Mouse (Mus musculus): ENCODE results near the gene Cbx5. TPM values are rescaled to one million over a fixed set of nuclear protein-coding genes. Genes with fewer than 3 reads are reported as not detected.

The Cbx5 gene
- total RNA-seq, 1 experiment = 226 TPM

DNA sequence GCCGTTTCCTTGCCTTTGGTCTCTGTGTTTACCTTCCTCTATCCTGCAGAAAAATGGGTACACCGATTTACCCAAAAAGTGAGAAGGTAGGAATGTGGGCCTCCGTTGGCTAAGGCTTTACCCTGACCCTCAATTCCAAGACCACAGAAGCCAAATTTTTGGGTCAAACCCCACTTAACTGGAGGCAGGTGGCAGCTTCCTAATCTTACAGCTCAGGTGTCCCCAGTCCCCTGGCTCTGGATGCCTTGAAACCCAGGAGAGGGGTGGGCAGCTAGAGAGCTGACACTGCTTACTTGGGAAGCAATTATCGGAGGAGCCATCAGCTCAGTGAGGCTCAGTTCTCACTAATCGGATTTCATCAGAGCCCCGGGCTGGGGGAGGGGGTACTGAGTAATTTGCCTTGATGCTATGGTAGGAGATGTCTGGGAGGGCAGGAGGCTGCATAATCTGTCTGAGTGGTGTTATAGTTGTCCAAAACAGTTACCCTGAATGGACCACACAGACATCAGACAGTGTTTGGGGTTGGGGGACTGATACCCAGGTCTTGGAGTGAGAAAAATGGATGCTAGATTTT is 72.5 kb downstream of the Cbx5 start, which contains the start of gene Smug1:
Smug1 (minus strand) TSS at position 51 of the 574 bp plus-strand sequence.
- H3K4me3 ChIP-seq (ENCODE audit: insufficient read depth in 1 of 2, low read depth in 1 of 2, low read length in 2 of 2, poor library complexity in 1 of 2, severe bottlenecking in 1 of 2) = no peak within 1 kb of the TSS
- H3K9me3 ChIP-seq (ENCODE audit: control insufficient read depth, insufficient read depth, low read depth, low read length) = no peaks in the 10 kb centered on the region
- H3K4me1 ChIP-seq (ENCODE audit: control insufficient read depth in 2 of 2, insufficient read depth in 2 of 2, low read length in 2 of 2, poor library complexity in 1 of 2) = peaks cover 3 to 32% of the 10 kb centered on the region in 2 experiments; a peak in 3 of 4 replicates
- in situ Hi-C loops (cut with MboI; ENCODE audit: low sequenced_read_pairs in 2 of 2, unreplicated experiment in 2 of 2) = no loop called here
- no peak for DNase-seq (ENCODE audit: low read depth, low spot score)
- H3K36me3 ChIP-seq (ENCODE audit: control insufficient read depth, insufficient read depth, low read length, poor library complexity, severe bottlenecking) = no peaks in the 10 kb centered on the region
- H3K9ac ChIP-seq (ENCODE audit: insufficient read depth, low read depth, low read length, poor library complexity, severe bottlenecking) = no peak within 1 kb of the TSS
- no peak for TF ChIP-seq CHD2 (IDR thresholded peaks at IDR 0.05; ENCODE audit: low read depth, low read length)
- no peak for TF ChIP-seq HCFC1 (IDR thresholded peaks at IDR 0.05; ENCODE audit: borderline replicate concordance, insufficient read depth, low read length)
- no peak for TF ChIP-seq MAFK (IDR thresholded peaks at IDR 0.05; ENCODE audit: insufficient read depth, low read depth, low read length)
- no peak for TF ChIP-seq ZNF384 (IDR thresholded peaks at IDR 0.05; ENCODE audit: low read depth, low read length)
- TF ChIP-seq ZC3H11A (IDR thresholded peaks at IDR 0.05; ENCODE audit: borderline replicate concordance, low read depth, low read length) = no peak
- H3K27ac ChIP-seq (ENCODE audit: insufficient read depth, low read depth, low read length, poor library complexity, severe bottlenecking) = no peak within 1 kb of the TSS

DNA sequence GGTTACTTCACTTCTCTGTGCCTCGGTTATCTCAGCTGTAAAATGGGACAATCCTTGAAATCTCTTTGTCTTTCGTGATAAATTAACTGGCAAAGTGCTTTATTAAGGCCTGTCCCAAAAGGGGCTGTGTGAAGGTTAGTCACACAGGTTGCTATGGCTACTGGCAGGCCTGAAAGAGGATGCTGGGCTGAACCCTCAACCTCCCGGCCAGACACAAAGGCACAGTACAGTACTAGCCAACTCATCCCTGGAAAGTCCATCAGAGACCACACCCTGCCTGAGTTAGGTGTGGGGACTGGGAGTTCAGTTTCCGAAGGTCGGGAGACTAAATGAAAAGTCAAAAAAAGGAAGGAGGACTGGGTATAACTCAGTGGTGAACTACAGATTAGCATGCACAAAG is 73.7 kb downstream of the Cbx5 start:
- Histone ChIP-seq H3K36me3 (ENCODE audit: control insufficient read depth, insufficient read depth, low read length, poor library complexity, severe bottlenecking) (no peaks in the 10 kb centered on the region), H3K27ac (ENCODE audit: insufficient read depth, low read depth, low read length, poor library complexity, severe bottlenecking) (no peak overlapping the region), H3K9ac (ENCODE audit: insufficient read depth, low read depth, low read length, poor library complexity, severe bottlenecking) (no peak overlapping the region), H3K4me3 (ENCODE audit: insufficient read depth in 1 of 2, low read depth in 1 of 2, low read length in 2 of 2, poor library complexity in 1 of 2, severe bottlenecking in 1 of 2) (no peak overlapping the region), H3K4me1 (ENCODE audit: control insufficient read depth in 2 of 2, insufficient read depth in 2 of 2, low read length in 2 of 2, poor library complexity in 1 of 2) (peaks cover 0 to 23% of the 10 kb centered on the region in 2 experiments; a peak in 3 of 4 replicates), H3K9me3 (ENCODE audit: control insufficient read depth, insufficient read depth, low read depth, low read length) (no peaks in the 10 kb centered on the region)
- in situ Hi-C loops (cut with MboI; ENCODE audit: low sequenced_read_pairs in 2 of 2, unreplicated experiment in 2 of 2) = no loop called here
- DNase-seq (ENCODE audit: low read depth, low spot score) = no peak
- TF ChIP-seq ZNF384 (IDR thresholded peaks at IDR 0.05; ENCODE audit: low read depth, low read length) (no peak), CHD2 (IDR thresholded peaks at IDR 0.05; ENCODE audit: low read depth, low read length) (no peak), MAFK (IDR thresholded peaks at IDR 0.05; ENCODE audit: insufficient read depth, low read depth, low read length) (no peak), ZC3H11A (IDR thresholded peaks at IDR 0.05; ENCODE audit: borderline replicate concordance, low read depth, low read length) (no peak), HCFC1 (IDR thresholded peaks at IDR 0.05; ENCODE audit: borderline replicate concordance, insufficient read depth, low read length) (no peak)

DNA sequence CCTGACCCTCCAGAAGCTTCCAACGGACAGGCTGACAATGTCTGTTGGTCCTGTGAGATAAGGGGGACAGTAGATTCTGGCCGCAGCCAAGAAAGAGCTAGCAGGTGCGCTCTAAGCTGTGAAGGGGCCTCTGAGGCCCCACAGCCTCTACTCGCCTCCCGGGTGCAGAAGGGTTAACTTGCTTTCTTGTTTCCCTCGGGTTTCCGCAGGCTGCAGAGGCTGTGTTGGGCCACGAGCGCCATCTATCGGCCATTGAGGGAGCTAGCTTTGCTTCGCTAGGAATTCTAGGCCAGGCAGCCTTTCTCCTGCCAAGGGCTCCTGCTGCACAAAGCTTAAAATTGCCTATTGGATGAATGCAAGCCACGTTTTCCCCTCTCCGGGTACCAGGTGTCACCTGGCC is 74.2 kb downstream of the Cbx5 start:
- in situ Hi-C loops (cut with MboI; ENCODE audit: low sequenced_read_pairs in 2 of 2, unreplicated experiment in 2 of 2) = no loop called here

DNA sequence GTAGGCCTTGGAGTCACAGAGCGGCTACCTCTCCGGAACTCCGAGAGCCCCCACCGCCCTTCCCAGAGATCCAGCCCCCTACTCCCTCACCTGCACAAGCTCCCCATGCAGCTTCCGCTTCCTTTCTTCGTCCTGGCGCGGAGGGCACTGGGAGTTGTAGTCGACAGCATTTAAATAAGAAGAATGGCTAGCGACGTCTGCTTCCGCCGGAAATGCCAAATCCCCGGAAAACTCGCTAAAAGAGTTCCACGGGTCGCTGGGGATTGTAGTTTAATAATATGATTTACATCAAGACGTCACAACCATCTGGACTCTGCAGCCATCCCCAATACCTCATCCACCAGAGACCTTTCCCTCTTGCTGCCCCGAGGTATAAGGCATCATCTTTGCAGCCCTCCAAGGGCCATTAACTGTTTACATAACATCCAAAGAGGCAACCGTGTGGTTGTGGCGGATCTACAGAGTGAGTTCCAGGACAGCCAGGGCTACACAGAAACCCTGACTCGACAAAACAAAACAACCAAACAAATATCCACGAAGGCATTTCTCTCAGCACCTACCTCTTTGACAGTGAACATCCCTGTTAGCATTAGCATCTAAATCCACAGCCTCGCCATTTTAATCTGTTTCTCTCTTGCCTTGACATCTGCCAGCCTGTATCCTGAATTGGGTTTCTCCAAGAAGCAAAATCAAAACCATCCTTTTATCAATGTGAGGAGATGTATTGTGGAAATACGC is 76.3 kb downstream of the Cbx5 start:
- Histone ChIP-seq H3K36me3 (ENCODE audit: control insufficient read depth, insufficient read depth, low read length, poor library complexity, severe bottlenecking) (no peaks in the 10 kb centered on the region), H3K9ac (ENCODE audit: insufficient read depth, low read depth, low read length, poor library complexity, severe bottlenecking) (peak overlapping the region; percentile 85), H3K4me1 (ENCODE audit: control insufficient read depth in 2 of 2, insufficient read depth in 2 of 2, low read length in 2 of 2, poor library complexity in 1 of 2) (peaks cover 0 to 7% of the 10 kb centered on the region in 2 experiments; a peak in 2 of 4 replicates), H3K9me3 (ENCODE audit: control insufficient read depth, insufficient read depth, low read depth, low read length) (no peaks in the 10 kb centered on the region), H3K27ac (ENCODE audit: insufficient read depth, low read depth, low read length, poor library complexity, severe bottlenecking) (no peak overlapping the region), H3K4me3 (ENCODE audit: insufficient read depth in 1 of 2, low read depth in 1 of 2, low read length in 2 of 2, poor library complexity in 1 of 2, severe bottlenecking in 1 of 2) (peak overlapping the region; percentile 74 to 92)
- no peak for TF ChIP-seq CHD2 (IDR thresholded peaks at IDR 0.05; ENCODE audit: low read depth, low read length)
- peak; percentile 95 for TF ChIP-seq HCFC1 (IDR thresholded peaks at IDR 0.05; ENCODE audit: borderline replicate concordance, insufficient read depth, low read length)
- in situ Hi-C loops (cut with MboI; ENCODE audit: low sequenced_read_pairs in 2 of 2, unreplicated experiment in 2 of 2) = no loop called here
- DNase-seq (ENCODE audit: low read depth, low spot score) = peak; percentile 91

More for the DNA sequence above, 74.2 kb downstream of the Cbx5 start:
- TF ChIP-seq ZC3H11A (IDR thresholded peaks at IDR 0.05; ENCODE audit: borderline replicate concordance, low read depth, low read length) (peak; percentile 84; the same call in 1 of the 2 replicates), HCFC1 (IDR thresholded peaks at IDR 0.05; ENCODE audit: borderline replicate concordance, insufficient read depth, low read length) (peak; percentile 65; the same call in 1 of the 2 replicates), ZNF384 (IDR thresholded peaks at IDR 0.05; ENCODE audit: low read depth, low read length) (no peak)
- H3K9me3 ChIP-seq (ENCODE audit: control insufficient read depth, insufficient read depth, low read depth, low read length) = no peaks in the 10 kb centered on the region
- no peak overlapping the region for H3K9ac ChIP-seq (ENCODE audit: insufficient read depth, low read depth, low read length, poor library complexity, severe bottlenecking)
- H3K4me1 ChIP-seq (ENCODE audit: control insufficient read depth in 2 of 2, insufficient read depth in 2 of 2, low read length in 2 of 2, poor library complexity in 1 of 2) = peaks cover 0 to 18% of the 10 kb centered on the region in 2 experiments; a peak in 2 of 4 replicates
- H3K4me3 ChIP-seq (ENCODE audit: insufficient read depth in 1 of 2, low read depth in 1 of 2, low read length in 2 of 2, poor library complexity in 1 of 2, severe bottlenecking in 1 of 2) = no peak overlapping the region
- H3K27ac ChIP-seq (ENCODE audit: insufficient read depth, low read depth, low read length, poor library complexity, severe bottlenecking) = no peak overlapping the region
- DNase-seq (ENCODE audit: low read depth, low spot score) = peak; percentile 95
- no peaks in the 10 kb centered on the region for H3K36me3 ChIP-seq (ENCODE audit: control insufficient read depth, insufficient read depth, low read length, poor library complexity, severe bottlenecking)

Data from ES-E14 (cell line).